Mouse (Mus musculus) hindbrain, embryonic 10.5 days (tissue): ENCODE data around the gene Ccdc85c. TPM values are rescaled to one million over a fixed set of nuclear protein-coding genes. Genes with fewer than 3 reads are reported as not detected.

ENCODE experiments used
- DNase-seq: peaks from one replicate; pipeline ENCODE4 v3.0.0-alpha.2; 2017; ENCODE audit warnings: low spot score
- H3K27ac ChIP-seq: fragments of 300-500 bp; sonication (generic); 2 replicates; pipeline ENCODE4 v1.5.1; 2016; ENCODE audit warnings: mild to moderate bottlenecking, moderate library complexity
- H3K27me3 ChIP-seq: fragments of 300-500 bp; sonication (generic); 2 replicates; pipeline ENCODE4 v1.6.1; 2016; ENCODE audit warnings: mild to moderate bottlenecking; ENCODE audit not compliant: poor library complexity, insufficient read depth, severe bottlenecking
- H3K36me3 ChIP-seq: fragments of 300-500 bp; sonication (generic); 2 replicates; pipeline ENCODE4 v1.6.1; 2016; ENCODE audit warnings: mild to moderate bottlenecking, moderate library complexity
- H3K4me1 ChIP-seq: fragments of 300-500 bp; sonication (generic); replicated peaks from 2 replicates; pipeline ENCODE4 v1.6.1; 2016; ENCODE audit warnings: mild to moderate bottlenecking
- H3K4me3 ChIP-seq: fragments of 300-500 bp; sonication (generic); 2 replicates; pipeline ENCODE4 v1.5.1; 2016; ENCODE audit warnings: mild to moderate bottlenecking, moderate library complexity
- H3K9me3 ChIP-seq: fragments of 300-500 bp; sonication (generic); 2 replicates; pipeline ENCODE4 v1.6.1; 2016; ENCODE audit warnings: mild to moderate bottlenecking, moderate library complexity
- WGBS: fragments of 180-500 bp; shearing (Covaris S2); methylation state at CpG from one replicate; pipeline ENCODE4 v1.1.7; 2016; 5-methylcytosine and 5-hydroxymethylcytosine counted together
- polyA plus RNA-seq: library from polyadenylated mRNA; unstranded; fragments of >200 nt; fragmentation: Nextera tagmentation; extraction: Ambion mirVana; gene quantifications from 2 replicates; pipeline ENCODE4 v1.2.1, GENCODE M21; 2016

Gene Ccdc85c
- polyA plus RNA-seq, 1 experiment from 2014 or later = 16.0 TPM

DNA sequence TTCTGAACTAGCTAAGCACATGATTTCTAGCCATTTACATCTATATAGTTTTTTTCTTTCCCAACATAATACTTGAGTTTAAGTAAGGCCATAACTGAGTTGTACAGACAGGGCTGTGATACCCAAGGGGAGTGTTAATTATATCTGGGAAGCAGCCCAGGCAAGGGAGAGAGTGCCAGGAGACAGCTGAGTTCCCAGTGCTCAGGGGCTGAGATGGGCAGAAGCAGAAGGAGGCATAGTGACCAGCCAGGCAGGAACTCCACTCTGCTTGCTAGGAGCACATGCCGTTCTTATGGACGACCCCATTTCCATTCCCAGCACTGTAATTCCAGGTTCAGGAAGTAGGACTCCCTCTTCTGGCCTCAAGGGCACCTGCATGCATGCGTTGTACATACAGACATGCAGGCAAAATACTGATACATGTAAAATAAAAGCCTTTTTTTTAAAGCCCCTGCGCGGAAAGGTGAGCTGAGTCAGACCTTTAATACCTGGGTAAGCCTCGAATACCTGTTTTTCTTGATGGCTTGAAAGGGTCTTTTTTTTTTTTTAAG, 87.6 kb downstream of the Ccdc85c start:
- H3K27ac ChIP-seq = no peak overlapping the region
- DNase-seq = no peak
- no peak overlapping the region for H3K4me3 ChIP-seq
- H3K4me1 ChIP-seq = no peaks in the 10 kb centered on the region
- peaks cover 93% of the 10 kb centered on the region for H3K36me3 ChIP-seq
- 93% methylated on average over 6 of the region's 6 CpGs for WGBS
- H3K9me3 ChIP-seq = no peaks in the 10 kb centered on the region
- no peaks in the 10 kb centered on the region for H3K27me3 ChIP-seq

- 96% methylated on average over 6 of the region's 6 CpGs for WGBS
These were observed 93.5 kb downstream of the Ccdc85c start for GRCm38 (mm10) chr12:108181716-108182115.

GRCm38 (mm10) chr12:108179321-108180266, 95.6 kb downstream of the Ccdc85c start, which contains the start of gene Ccnk:
Gene Ccnk, plus strand, starts transcription at chr12:108179579.
- under 1% methylated on average over 82 of the region's 82 CpGs for WGBS
- Histone ChIP-seq H3K36me3 (peaks cover 28% of the 10 kb centered on the region), H3K27ac (peak within 1 kb of the TSS; percentile 95), H3K4me3 (peak within 1 kb of the TSS; percentile 97), H3K27me3 (no peaks in the 10 kb centered on the region), H3K4me1 (peaks cover 39% of the 10 kb centered on the region), H3K9me3 (no peaks in the 10 kb centered on the region)
- DNase-seq = peak; percentile 99

More at GRCm38 (mm10) chr12:108181716-108182115, 93.5 kb downstream of the Ccdc85c start:
- Histone ChIP-seq H3K9me3 (no peaks in the 10 kb centered on the region), H3K36me3 (peaks cover 45% of the 10 kb centered on the region), H3K4me3 (no peak overlapping the region), H3K4me1 (peaks cover 32% of the 10 kb centered on the region), H3K27ac (no peak overlapping the region), H3K27me3 (no peaks in the 10 kb centered on the region)
- DNase-seq = no peak

- Histone ChIP-seq H3K4me1 (peaks cover 39% of the 10 kb centered on the region), H3K9me3 (no peaks in the 10 kb centered on the region), H3K27ac (peak within 1 kb of the TSS; percentile 95), H3K4me3 (peak within 1 kb of the TSS; percentile 97), H3K27me3 (no peaks in the 10 kb centered on the region), H3K36me3 (peaks cover 24% of the 10 kb centered on the region)
- WGBS = 0% methylated on average over 8 of the region's 9 CpGs
- DNase-seq = no peak
These were observed 96.1 kb downstream of the Ccdc85c start, which contains the start of gene Setd3 for GRCm38 (mm10) chr12:108179246-108179320. Gene Setd3, minus strand, starts transcription at chr12:108179314.

DNA sequence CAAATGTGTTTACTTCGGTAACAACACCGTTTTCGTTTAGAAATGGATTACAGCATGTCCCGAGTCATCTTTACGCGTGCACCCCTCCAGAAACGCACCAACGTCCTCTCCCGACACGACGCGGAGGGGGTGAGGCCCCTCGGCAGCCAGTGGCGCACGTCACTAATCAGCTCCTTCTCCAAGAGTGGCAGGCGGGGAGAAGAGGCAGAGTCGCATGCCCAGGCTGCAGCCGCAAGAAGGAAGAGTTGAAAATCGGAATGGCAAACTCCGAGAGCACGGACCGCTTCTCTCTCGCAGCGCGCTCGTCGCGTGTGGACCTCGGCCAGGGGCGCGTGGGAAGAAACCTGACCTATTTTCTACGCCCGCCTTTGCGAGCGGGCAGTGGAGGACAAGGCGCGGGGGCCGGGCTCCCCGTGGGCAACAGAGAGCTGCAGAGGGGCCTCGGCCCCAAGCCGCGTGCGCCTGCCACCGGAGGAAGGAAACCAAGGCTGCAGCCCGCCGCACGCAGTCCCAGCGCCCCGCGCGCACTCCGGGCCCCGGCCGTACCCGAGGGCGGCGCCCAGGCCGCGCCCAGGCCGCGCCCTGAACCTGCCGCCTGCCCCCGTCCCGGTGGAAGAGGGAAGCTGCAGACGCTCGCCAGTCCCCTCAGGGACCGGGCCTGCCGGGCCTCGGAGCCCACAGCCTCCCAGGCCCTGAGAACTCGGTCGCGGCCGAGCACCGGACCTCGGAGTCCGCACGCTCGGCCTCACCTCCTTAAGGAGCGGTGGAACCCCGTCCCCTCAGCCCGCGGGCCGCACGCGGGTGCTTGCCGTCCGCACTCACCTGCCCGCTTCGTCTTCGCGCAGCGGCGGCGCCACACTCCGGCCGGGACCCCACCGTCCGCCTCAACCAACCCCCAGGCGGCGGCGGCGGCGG, 96.6 kb downstream of the Ccdc85c start:
- Histone ChIP-seq H3K27ac (peak overlapping the region; percentile 95), H3K27me3 (no peaks in the 10 kb centered on the region), H3K36me3 (peaks cover 19% of the 10 kb centered on the region), H3K4me1 (peaks cover 39% of the 10 kb centered on the region), H3K9me3 (no peaks in the 10 kb centered on the region), H3K4me3 (peak overlapping the region; percentile 97)
- WGBS = under 1% methylated on average over 103 of the region's 103 CpGs
- peak; percentile 54 for DNase-seq

DNA sequence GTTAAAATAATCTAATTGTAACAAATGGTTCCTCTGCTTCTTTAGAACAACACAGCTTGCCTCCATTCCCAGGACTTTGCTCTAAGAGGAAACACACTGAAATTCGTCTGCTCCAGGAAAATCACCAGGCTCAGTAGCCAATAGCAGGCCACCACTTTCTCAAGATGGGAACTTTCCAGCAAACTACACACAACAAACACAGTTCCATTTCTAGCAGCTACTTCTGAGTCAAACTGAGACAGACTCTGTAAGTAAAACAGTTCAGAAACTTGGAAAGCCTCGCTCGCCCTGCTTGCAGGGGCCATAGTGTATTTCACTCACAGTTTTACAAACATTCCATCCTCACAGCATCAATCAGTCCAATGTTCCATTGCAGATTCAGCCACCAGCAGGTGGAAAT, 98.9 kb downstream of the Ccdc85c start:
- no peak for DNase-seq
- Histone ChIP-seq H3K4me3 (no peak overlapping the region), H3K36me3 (no peaks in the 10 kb centered on the region), H3K9me3 (no peaks in the 10 kb centered on the region), H3K27me3 (no peaks in the 10 kb centered on the region), H3K4me1 (peaks cover 51% of the 10 kb centered on the region), H3K27ac (no peak overlapping the region)
- 77% methylated on average over 3 of the region's 3 CpGs for WGBS

- H3K9me3 ChIP-seq = no peaks in the 10 kb centered on the region
These were observed 100.4 kb downstream of the Ccdc85c start for GRCm38 (mm10) chr12:108174606-108175505.

GRCm38 (mm10) chr12:108172639-108173038, 102.6 kb downstream of the Ccdc85c start:
- 67% methylated on average over 4 of the region's 4 CpGs for WGBS

More at GRCm38 (mm10) chr12:108174606-108175505, 100.4 kb downstream of the Ccdc85c start:
- H3K4me3 ChIP-seq = no peak overlapping the region
- WGBS = 82% methylated on average over 8 of the region's 8 CpGs
- peaks cover 40% of the 10 kb centered on the region for H3K4me1 ChIP-seq
- no peak for DNase-seq
- H3K27ac ChIP-seq = no peak overlapping the region
- H3K27me3 ChIP-seq = no peaks in the 10 kb centered on the region
- H3K36me3 ChIP-seq = no peaks in the 10 kb centered on the region

GRCm38 (mm10) chr12:108171336-108171735, 103.9 kb downstream of the Ccdc85c start:
- no peak overlapping the region for H3K4me3 ChIP-seq

More at GRCm38 (mm10) chr12:108172639-108173038, 102.6 kb downstream of the Ccdc85c start:
- peaks cover 28% of the 10 kb centered on the region for H3K4me1 ChIP-seq
- no peak overlapping the region for H3K4me3 ChIP-seq
- no peak overlapping the region for H3K27ac ChIP-seq
- no peaks in the 10 kb centered on the region for H3K9me3 ChIP-seq
- no peak for DNase-seq
- no peaks in the 10 kb centered on the region for H3K27me3 ChIP-seq
- no peaks in the 10 kb centered on the region for H3K36me3 ChIP-seq

DNA sequence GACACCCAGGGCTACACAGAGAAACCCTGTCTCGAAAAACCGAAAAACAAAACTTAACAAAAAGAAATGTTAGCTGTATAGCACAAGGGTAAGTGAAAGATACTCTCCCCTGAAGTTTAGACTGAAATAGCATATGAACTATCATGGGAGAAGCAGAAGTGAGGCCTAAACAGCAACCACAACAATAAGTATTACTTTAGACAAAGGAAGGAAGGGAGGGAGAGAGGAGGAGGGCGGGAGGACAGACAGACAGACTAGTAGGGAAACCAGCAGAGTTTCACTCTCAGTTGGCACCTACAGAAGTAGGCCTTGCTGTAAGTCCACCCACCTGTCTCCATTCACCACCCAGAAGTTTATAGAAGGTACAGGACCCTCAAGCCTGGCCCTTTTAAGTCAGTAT, 104.8 kb downstream of the Ccdc85c start:
- Histone ChIP-seq H3K4me1 (peaks cover 13% of the 10 kb centered on the region), H3K27me3 (no peaks in the 10 kb centered on the region)
- WGBS = 90% methylated on average over 3 of the region's 3 CpGs

More at GRCm38 (mm10) chr12:108171336-108171735, 103.9 kb downstream of the Ccdc85c start:
- Histone ChIP-seq H3K9me3 (no peaks in the 10 kb centered on the region), H3K36me3 (no peaks in the 10 kb centered on the region), H3K27me3 (no peaks in the 10 kb centered on the region), H3K4me1 (peaks cover 15% of the 10 kb centered on the region), H3K27ac (no peak overlapping the region)
- DNase-seq = no peak

DNA sequence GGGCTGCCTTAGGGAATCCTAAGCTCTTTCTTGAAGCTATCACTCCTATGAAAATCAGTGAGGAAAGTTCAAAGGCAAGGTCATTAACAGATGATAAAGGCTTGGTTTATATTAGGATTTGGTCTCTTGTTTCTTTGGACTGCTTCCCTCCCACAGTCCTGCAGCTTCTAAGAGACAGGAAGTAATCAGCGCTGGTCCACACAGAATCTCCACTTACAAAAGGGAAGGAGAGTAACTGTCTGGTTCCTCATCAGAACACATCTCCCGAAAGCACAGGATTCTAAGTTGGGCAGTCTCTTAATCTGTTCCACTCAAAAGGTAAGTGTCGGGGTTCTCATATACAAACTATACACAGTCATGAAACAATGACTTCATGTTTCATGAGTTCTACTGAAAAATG, 106.3 kb downstream of the Ccdc85c start:
- H3K27me3 ChIP-seq = no peaks in the 10 kb centered on the region
- WGBS = 89% methylated on average over 3 of the region's 3 CpGs
- H3K27ac ChIP-seq = no peak overlapping the region
- H3K4me1 ChIP-seq = peaks cover 13% of the 10 kb centered on the region
- H3K36me3 ChIP-seq = peaks cover 5% of the 10 kb centered on the region
- H3K9me3 ChIP-seq = no peaks in the 10 kb centered on the region
- no peak overlapping the region for H3K4me3 ChIP-seq
- DNase-seq = no peak

More for the DNA sequence above, 104.8 kb downstream of the Ccdc85c start:
- no peaks in the 10 kb centered on the region for H3K9me3 ChIP-seq
- no peak for DNase-seq
- H3K4me3 ChIP-seq = no peak overlapping the region
- no peaks in the 10 kb centered on the region for H3K36me3 ChIP-seq
- no peak overlapping the region for H3K27ac ChIP-seq

- no peak overlapping the region for H3K4me3 ChIP-seq
- H3K27me3 ChIP-seq = no peaks in the 10 kb centered on the region
- no peak for DNase-seq
- H3K4me1 ChIP-seq = no peaks in the 10 kb centered on the region; the same call in 1 of the 2 replicates
- peaks cover 56% of the 10 kb centered on the region for H3K36me3 ChIP-seq
- no peak overlapping the region for H3K27ac ChIP-seq
- WGBS = 87% methylated on average over 3 of the region's 3 CpGs
- H3K9me3 ChIP-seq = no peaks in the 10 kb centered on the region
These were observed 111.5 kb downstream of the Ccdc85c start for GRCm38 (mm10) chr12:108163706-108164105.
